Mouse (Mus musculus) monocyte, adult 2 months (primary cell): ENCODE data around the gene Hist1h2bf.
"Not testable (repeated sequence)": the region's sequence is repeated elsewhere in the genome, so short reads cannot be mapped to it uniquely, and the experiment has no call there.

Experiments used
- DNase-seq, 2 experiments: peaks; one replicate each; pipeline ENCODE4 v3.0.0; 2022; ENCODE audit warnings: low spot score in 2 of 2, low read depth in 1 of 2

Gene Hist1h2bf

GRCm38 (mm10) chr13:23591206-23591605 is 17.2 kb upstream of the Hist1h2bf start:
- no peak for DNase-seq

DNA sequence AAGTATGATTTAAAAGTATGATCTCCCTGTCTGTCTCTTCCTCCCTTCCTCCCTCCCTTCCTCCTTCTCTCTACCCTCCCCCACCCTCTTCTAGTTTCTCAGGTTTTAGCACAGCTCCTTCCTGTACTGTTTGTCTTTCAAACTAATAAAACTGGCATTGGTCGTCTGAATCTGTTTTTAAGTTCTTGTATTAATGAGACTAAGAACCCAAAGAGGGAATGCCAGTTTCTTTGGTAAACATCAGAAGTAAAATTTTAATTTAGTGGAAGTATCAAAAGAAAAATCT is 12.9 kb upstream of the Hist1h2bf start:
- DNase-seq: no peak

DNA sequence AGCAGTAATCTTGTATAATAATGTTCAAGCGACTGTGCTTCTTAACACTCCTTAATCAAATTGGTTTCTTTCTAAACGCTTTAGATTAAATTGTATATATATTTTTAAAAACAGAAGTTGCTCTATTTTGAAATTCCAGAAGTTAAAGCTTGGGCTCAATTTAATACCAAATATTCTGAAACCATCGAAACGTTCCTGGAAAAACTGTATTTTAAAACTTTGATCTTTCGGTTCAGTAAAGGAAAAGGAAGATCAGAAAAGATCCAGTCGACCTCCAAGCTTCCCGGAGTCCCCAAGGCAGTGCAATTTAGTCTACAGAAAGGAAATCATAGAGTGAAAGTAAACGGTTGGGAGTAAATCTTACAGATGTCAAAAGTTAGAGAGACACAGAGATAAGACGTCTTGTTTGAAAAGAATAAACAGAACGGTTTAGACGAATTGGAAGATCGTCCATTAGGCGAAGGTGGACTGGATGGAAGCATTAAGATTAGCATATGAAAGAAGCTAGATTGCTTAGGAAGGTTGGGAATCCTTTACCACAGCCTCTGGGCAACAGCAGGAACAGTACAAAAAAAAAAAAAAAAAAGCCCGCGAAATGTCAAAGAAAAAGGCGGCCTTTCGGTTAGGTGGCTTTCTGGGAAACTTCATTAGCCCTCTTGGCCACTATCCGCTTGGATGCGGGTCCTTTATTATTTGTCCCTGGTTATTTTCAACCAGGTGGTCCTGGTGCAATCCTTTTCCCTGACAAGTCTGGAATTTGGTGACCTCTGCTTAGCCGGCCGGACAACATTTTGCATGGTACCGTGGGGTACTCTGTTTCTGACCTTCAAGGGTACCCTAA is 12.3 kb upstream of the Hist1h2bf start:
- no peak for DNase-seq

DNA sequence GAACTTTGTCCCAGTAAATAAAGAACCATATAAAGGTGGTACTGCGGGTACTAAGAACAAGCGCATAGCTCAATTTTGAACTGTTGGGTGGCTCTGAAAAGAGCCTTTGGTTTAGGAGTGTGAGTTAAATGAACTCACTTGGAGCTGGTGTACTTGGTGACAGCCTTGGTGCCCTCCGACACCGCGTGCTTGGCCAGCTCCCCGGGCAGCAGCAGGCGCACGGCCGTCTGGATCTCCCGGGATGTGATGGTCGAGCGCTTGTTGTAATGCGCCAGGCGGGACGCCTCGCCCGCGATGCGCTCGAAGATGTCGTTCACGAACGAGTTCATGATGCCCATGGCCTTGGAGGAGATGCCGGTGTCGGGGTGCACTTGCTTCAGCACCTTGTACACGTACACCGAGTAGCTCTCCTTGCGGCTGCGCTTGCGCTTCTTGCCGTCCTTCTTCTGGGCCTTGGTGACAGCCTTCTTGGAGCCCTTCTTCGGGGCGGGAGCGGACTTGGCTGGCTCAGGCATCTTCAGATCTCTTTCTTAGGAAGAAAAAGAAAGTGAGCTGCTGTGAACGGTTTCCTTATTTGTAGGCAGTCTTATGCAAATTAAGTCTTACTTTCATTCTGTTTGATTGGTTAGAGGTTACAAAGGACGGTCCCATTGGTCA is 11.6 kb upstream of the Hist1h2bf start:
- peak; percentile 64 to 66 for DNase-seq

DNA sequence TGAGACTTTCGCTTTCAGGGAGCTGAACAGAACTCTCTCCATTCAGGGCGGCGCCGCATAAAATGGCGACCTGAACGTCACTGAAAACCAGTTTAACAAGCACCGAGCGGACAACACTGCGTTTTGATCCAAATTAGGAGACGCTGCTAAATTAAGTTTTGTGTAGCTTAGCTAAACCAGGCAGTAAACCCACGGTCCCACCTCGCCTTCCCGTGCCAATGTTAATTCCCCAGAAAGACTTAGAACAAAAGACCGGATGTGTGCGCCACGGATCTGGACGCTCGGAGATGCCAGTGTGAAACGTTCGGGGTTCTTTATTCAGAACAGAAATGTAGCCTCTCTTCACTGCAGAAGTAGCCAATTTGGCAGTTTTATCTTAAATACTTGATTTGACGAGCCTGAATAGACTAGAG is 11.0 kb upstream of the Hist1h2bf start:
- DNase-seq: peak in 1 of 2 experiments; percentile 69

DNA sequence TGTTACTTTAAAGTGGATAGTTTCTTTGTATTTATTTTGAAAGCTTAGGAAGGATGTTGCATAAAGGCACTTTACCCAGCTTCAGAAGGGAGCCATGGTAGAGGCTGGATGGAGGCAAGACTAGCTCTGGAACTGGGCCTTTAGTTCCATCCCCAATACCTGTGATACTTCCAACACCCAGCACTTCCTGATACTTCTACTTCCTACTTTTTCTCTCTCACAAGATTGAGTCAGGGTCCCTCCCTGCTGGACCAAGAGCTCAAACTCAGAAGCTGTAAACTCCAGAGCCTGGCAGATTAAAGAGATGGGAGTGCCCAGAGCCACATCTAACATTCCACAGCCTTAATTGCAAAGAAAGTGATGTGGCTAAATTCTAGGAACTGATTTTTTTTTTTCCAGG is 10.3 kb upstream of the Hist1h2bf start:
- no peak for DNase-seq

DNA sequence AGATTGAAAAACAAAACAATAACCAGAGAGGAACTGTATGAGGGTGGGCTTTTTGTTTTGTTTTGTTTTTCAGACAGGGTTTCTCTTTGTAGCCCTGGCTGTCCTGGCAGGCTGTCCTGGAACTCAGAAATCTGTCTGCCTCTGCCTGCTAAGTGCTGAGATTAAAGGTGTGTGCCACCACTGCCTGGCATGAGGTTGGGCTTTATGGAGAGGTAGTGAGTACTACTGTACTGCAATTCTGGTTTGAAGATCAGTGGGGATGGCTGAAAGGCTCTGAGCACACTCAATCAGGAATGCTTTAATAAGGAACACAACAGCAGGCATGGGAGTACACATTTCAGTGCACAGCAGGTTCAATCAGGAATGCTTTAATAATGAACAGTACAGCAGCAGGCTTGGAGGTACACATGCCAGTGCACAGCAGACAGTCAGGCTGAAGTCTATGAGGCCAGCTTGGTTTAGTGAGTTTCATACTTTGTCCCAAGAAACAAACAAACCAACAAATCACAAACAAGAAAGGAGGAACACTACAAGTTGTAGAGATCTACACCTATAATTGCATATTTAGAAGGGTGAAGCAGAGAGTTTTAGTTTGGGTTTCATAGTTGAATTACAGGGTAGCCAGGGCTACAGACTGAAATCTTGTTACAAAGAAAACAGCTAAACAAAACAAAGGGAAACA is 9.5 kb upstream of the Hist1h2bf start:
- no peak for DNase-seq

DNA sequence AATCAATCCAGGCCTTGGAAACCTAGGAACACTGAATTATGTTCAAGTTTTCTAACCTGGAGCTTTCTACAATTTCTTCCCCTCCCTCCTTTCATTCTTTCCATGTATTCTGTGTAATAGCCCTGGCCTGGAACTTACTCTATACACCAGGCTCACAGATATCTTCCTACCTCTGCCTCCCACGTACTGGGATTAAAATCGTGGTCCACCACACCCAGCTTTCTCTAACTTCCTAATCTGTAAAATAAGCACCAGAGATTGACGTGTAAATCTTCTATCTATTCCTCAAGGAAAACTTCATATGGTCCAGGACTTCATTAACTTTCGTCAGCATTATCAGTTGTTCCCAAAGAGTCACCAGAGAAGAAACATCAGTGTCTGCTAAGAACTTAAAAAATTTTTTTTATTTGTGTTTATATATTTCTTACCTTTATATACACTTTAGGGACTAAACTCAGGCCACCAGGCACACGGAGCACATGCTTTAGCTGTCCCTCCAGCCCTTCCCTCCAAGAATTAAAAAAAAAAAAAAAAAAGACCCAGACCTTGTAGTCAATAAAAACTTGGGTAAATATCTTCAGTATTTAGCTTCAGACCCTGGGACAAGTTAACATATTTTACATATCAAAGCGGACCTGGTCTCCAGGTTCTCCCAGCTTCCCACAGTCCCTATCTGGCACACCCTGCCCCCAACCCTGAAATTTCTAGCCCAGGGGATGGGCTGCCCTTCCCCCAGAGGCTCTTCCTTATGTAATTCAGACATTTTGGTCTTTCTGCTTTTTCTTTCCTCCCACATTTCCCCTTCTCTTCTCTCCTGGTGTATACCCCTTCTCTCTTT is 8.4 kb upstream of the Hist1h2bf start:
- DNase-seq: no peak

- peak; percentile 87 to 93 for DNase-seq
Measured at GRCm38 (mm10) chr13:23581408-23582218, 7.6 kb upstream of the Hist1h2bf start, which contains the start of gene Hist1h4d. TSS of gene Hist1h4d (plus strand) at chr13:23581598.

GRCm38 (mm10) chr13:23577835-23578234 is 3.8 kb upstream of the Hist1h2bf start:
- DNase-seq: no peak

- no peak for DNase-seq
Measured at GRCm38 (mm10) chr13:23576906-23577639, 3.1 kb upstream of the Hist1h2bf start.

GRCm38 (mm10) chr13:23576351-23576881 is 2.4 kb upstream of the Hist1h2bf start:
- DNase-seq: no peak

- not testable (repeated sequence) for DNase-seq
Measured at GRCm38 (mm10) chr13:23575864-23576313, 1.9 kb upstream of the Hist1h2bf start.

GRCm38 (mm10) chr13:23575271-23575851 is 1.4 kb upstream of the Hist1h2bf start, which contains the start of gene Hist1h3d:
TSS of gene Hist1h3d (plus strand) at chr13:23575763.
- DNase-seq: peak in 1 of 2 experiments; percentile 61

DNA sequence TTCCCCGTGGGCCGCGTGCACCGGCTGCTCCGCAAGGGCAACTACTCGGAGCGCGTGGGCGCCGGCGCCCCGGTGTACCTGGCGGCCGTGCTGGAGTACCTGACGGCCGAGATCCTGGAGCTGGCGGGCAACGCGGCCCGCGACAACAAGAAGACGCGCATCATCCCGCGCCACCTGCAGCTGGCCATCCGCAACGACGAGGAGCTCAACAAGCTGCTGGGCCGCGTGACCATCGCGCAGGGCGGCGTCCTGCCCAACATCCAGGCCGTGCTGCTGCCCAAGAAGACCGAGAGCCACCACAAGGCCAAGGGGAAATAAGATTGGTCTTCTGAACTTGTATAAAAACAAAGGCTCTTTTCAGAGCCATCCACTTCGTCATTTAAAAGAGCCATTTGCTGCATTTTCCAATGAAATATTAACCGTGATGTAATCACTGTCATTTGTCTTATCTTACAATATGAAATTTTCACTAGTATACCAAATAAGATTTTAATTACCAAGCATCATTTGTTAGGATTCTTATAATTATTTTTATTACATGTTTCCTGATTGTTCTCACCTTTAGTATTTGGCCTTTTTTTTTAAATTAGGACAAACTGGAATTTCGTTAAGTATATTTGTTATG is 662 bp upstream of the Hist1h2bf start:
- DNase-seq: not testable (repeated sequence)

DNA sequence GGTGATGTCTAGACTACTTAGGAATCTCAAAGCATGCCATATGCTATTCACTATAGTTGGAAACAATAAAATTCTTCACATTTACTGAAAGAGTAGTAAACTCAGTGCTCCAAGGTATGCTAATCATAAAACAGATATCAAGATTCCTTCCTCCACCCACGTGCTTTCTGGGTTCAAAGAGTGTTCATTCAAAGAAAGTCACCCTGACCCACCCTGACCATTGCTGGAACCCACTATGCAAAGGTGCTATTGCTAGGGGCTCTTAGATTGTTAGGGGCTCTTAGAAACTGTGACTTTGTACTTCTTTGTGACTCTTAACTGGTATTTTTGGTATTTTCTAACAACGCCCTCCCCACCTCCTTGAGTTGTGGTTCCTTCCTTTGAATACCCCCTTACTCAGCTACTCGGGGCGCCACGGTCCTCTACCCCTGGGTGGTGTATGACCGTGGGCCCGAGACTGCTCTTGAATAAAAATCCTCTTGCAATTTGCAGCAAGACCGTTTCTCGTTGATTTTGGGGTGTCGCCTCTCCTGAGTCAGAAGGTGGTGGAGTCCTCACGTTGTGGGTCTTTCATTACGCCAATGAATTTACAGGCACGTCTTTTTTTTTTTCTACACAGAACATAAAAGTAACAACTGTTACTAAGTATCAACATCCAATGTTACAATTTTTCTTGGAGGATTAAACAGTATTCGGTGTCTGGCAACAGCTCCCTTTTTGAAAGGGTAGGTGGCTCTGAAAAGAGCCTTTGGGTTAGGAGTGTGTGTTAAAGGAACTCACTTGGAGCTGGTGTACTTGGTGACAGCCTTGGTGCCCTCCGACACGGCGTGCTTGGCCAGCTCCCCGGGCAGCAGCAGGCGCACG is 730 bp downstream of the Hist1h2bf start:
- DNase-seq: not testable (repeated sequence)
